In genomic region chr11:106723611-106724125, GRCm38 (mm10) we compare ENCODE assay signal across 11 mouse cellular contexts. TPM values are rescaled to one million over a fixed set of nuclear protein-coding genes. Genes with fewer than 3 reads are reported as not detected.
DNase-seq lines count a peak whose midpoint lies in the region; ATAC-seq and TF ChIP-seq lines count a peak whose summit lies in the region.
"Had no signal": no experiment of that assay in that cellular context is flagged by ENCODE, and none has a peak within 500 bp of the region (broad histone marks: within the 10 kb centered on the region; RNA-seq: fewer than 3 reads in every experiment).

No protein-coding gene starts in this region.

- no peak overlapping the region for H3K4me3 ChIP-seq in intestine, embryonic 15.5 days (replicated peaks)
- no peak overlapping the region for H3K4me3 ChIP-seq in intestine, postnatal 0 days (ENCODE audit: low read depth, low read length)
- H3K4me3 ChIP-seq in ES-Bruce4 (ENCODE audit: low read depth, low read length): peak overlapping the region; percentile 89
- H3K4me3 ChIP-seq in hindbrain, embryonic 16.5 days (ENCODE audit: low read length): no peak overlapping the region
- H3K4me3 ChIP-seq in forebrain, embryonic 10.5 days: no peak overlapping the region
- H3K4me3 ChIP-seq: limb, embryonic 15.5 days had no signal

- H3K4me2 ChIP-seq in intestine, embryonic 15.5 days (replicated peaks): peak overlapping the region; percentile 3; the same call in 1 of the 2 replicates
- H3K4me2 ChIP-seq in intestine, postnatal 0 days (replicated peaks; ENCODE audit: low read depth): no peak overlapping the region
- H3K4me2 ChIP-seq in hindbrain, embryonic 16.5 days (ENCODE audit: low read length): peak overlapping the region; percentile 22; the same call in 1 of the 2 replicates
- H3K4me2 ChIP-seq: limb, embryonic 15.5 days had no signal

- H3K27me3 ChIP-seq in intestine, embryonic 15.5 days (replicated peaks): no peaks in the 10 kb centered on the region
- no peaks in the 10 kb centered on the region for H3K27me3 ChIP-seq in intestine, postnatal 0 days (replicated peaks; ENCODE audit: control insufficient read depth, insufficient read depth, low read length)
- no peaks in the 10 kb centered on the region for H3K27me3 ChIP-seq in ES-Bruce4 (ENCODE audit: control insufficient read depth, insufficient read depth, low read length, poor library complexity, severe bottlenecking)
- no peaks in the 10 kb centered on the region for H3K27me3 ChIP-seq in hindbrain, embryonic 16.5 days (replicated peaks; ENCODE audit: control insufficient read depth, insufficient read depth, low read length)
- H3K27me3 ChIP-seq in forebrain, embryonic 10.5 days (ENCODE audit: poor library complexity, severe bottlenecking): no peaks in the 10 kb centered on the region
- H3K27me3 ChIP-seq: limb, embryonic 15.5 days had no signal

- no peaks in the 10 kb centered on the region for H3K36me3 ChIP-seq in intestine, embryonic 15.5 days
- no peaks in the 10 kb centered on the region for H3K36me3 ChIP-seq in intestine, postnatal 0 days (ENCODE audit: control insufficient read depth, insufficient read depth)
- no peaks in the 10 kb centered on the region for H3K36me3 ChIP-seq in ES-Bruce4 (ENCODE audit: control insufficient read depth, insufficient read depth, low read length, poor library complexity, severe bottlenecking)
- H3K36me3 ChIP-seq in hindbrain, embryonic 16.5 days (ENCODE audit: control insufficient read depth, insufficient read depth, low read length): no peaks in the 10 kb centered on the region
- H3K36me3 ChIP-seq in forebrain, embryonic 10.5 days (replicated peaks): no peaks in the 10 kb centered on the region
- H3K36me3 ChIP-seq: limb, embryonic 15.5 days had no signal

- no peak for TF ChIP-seq EP300 in ES-Bruce4 (IDR thresholded peaks at IDR 0.05; ENCODE audit: insufficient read depth, low read depth, low read length)

- no peak overlapping the region for H3K9ac ChIP-seq in intestine, embryonic 15.5 days
- H3K9ac ChIP-seq in intestine, postnatal 0 days (ENCODE audit: low read depth, low read length): no peak overlapping the region
- peak overlapping the region; percentile 88 for H3K9ac ChIP-seq in ES-Bruce4 (ENCODE audit: low read depth, poor library complexity, severe bottlenecking)
- H3K9ac ChIP-seq in hindbrain, embryonic 16.5 days (ENCODE audit: low read depth, low read length): no peak overlapping the region
- H3K9ac ChIP-seq: limb, embryonic 15.5 days had no signal

- no peak for ATAC-seq in intestine, embryonic 15.5 days
- no peak for ATAC-seq in intestine, postnatal 0 days
- ATAC-seq in hindbrain, embryonic 16.5 days: no peak
- ATAC-seq: forebrain, embryonic 16.5 days had no signal

- peaks cover 13% of the 10 kb centered on the region; the same call in 1 of the 2 replicates for H3K4me1 ChIP-seq in intestine, embryonic 15.5 days (replicated peaks)
- peaks cover 4% of the 10 kb centered on the region; the same call in 1 of the 2 replicates for H3K4me1 ChIP-seq in intestine, postnatal 0 days (replicated peaks; ENCODE audit: control insufficient read depth, insufficient read depth, low read length)
- H3K4me1 ChIP-seq in ES-Bruce4 (ENCODE audit: control insufficient read depth, insufficient read depth, low read length): no peaks in the 10 kb centered on the region
- no peaks in the 10 kb centered on the region for H3K4me1 ChIP-seq in hindbrain, embryonic 16.5 days (ENCODE audit: control insufficient read depth, insufficient read depth, low read depth, low read length)
- peaks cover 24% of the 10 kb centered on the region for H3K4me1 ChIP-seq in forebrain, embryonic 10.5 days

- no peak for TF ChIP-seq POLR2A in ES-Bruce4 (IDR thresholded peaks at IDR 0.05; ENCODE audit: insufficient read depth, low read length)

- no peak for TF ChIP-seq CTCF in intestine, postnatal 0 days (IDR thresholded peaks at IDR 0.05; ENCODE audit: low read depth)
- TF ChIP-seq CTCF in ES-Bruce4 (IDR thresholded peaks at IDR 0.05; ENCODE audit: low read depth, low read length): no peak

- WGBS in intestine, embryonic 15.5 days: 75% methylated on average over 15 of the region's 15 CpGs
- 70% methylated on average over 15 of the region's 15 CpGs for WGBS in intestine, postnatal 0 days
- 76% methylated on average over 15 of the region's 15 CpGs for WGBS in hindbrain, embryonic 16.5 days
- 78% methylated on average over 15 of the region's 15 CpGs for WGBS in forebrain, embryonic 10.5 days

- no peak overlapping the region for H3K27ac ChIP-seq in intestine, embryonic 15.5 days
- H3K27ac ChIP-seq in intestine, postnatal 0 days (ENCODE audit: low read depth, low read length): no peak overlapping the region
- H3K27ac ChIP-seq in ES-Bruce4 (ENCODE audit: insufficient read depth, low read length): peak overlapping the region; percentile 98
- no peak overlapping the region for H3K27ac ChIP-seq in hindbrain, embryonic 16.5 days (ENCODE audit: low read depth, low read length)
- H3K27ac ChIP-seq in forebrain, embryonic 10.5 days: no peak overlapping the region
- H3K27ac ChIP-seq: limb, embryonic 15.5 days had no signal

- peak; percentile 93 for DNase-seq in R1 (ENCODE audit: low read depth, low spot score)
- DNase-seq in adrenal gland, postnatal 25 days: no peak
- no peak for DNase-seq in frontal cortex, postnatal 10 days (ENCODE audit: low spot score in 2 of 2)
- no peak for DNase-seq in forebrain, embryonic 10.5 days (ENCODE audit: extremely low spot score, low spot score)
- DNase-seq: embryo, embryonic 11 days had no signal

- H3K9me3 ChIP-seq in intestine, embryonic 15.5 days: no peaks in the 10 kb centered on the region
- no peaks in the 10 kb centered on the region for H3K9me3 ChIP-seq in intestine, postnatal 0 days (ENCODE audit: control insufficient read depth)
- no peaks in the 10 kb centered on the region for H3K9me3 ChIP-seq in ES-Bruce4 (replicated peaks; ENCODE audit: control insufficient read depth, insufficient read depth, low read length, poor library complexity, severe bottlenecking)
- H3K9me3 ChIP-seq in hindbrain, embryonic 16.5 days (ENCODE audit: control insufficient read depth, low read length): no peaks in the 10 kb centered on the region
- no peaks in the 10 kb centered on the region for H3K9me3 ChIP-seq in forebrain, embryonic 10.5 days
- H3K9me3 ChIP-seq: limb, embryonic 15.5 days had no signal

RNA-seq across cellular contexts. Expression of gene Pecam1, which starts 26.8 kb away (rescaled TPM):
- polyA plus RNA-seq in intestine, embryonic 15.5 days (2015; fragmentation: Nextera tagmentation; extraction: Ambion mirVana): 46.5 and 49.3 TPM in 2 replicates
- 25.9 and 26.1 TPM in 2 replicates for polyA plus RNA-seq in intestine, postnatal 0 days (2015; fragmentation: Nextera tagmentation; extraction: Ambion mirVana)
- 21.6 and 24.3 TPM in 2 replicates for polyA plus RNA-seq in ES-Bruce4 (2011; ENCODE audit: insufficient read depth, insufficient read length, low read depth, missing spikeins)
- polyA plus RNA-seq in hindbrain, embryonic 16.5 days (2015; fragmentation: Nextera tagmentation; extraction: Ambion mirVana): 16.4 and 21.0 TPM in 2 replicates
- total RNA-seq in adrenal gland, postnatal 25 days (2021): 76.1 and 90.7 TPM in 2 replicates
- 16.0 and 16.9 TPM in 2 replicates for polyA plus RNA-seq in forebrain, embryonic 10.5 days (2016; fragmentation: Nextera tagmentation; extraction: Ambion mirVana)

RNA-seq across cellular contexts. Expression of gene Milr1, which starts 27.4 kb away (rescaled TPM):
- 2.0 TPM in 2 replicates for polyA plus RNA-seq in intestine, embryonic 15.5 days (2015; fragmentation: Nextera tagmentation; extraction: Ambion mirVana)
- 1.3 and 1.9 TPM in 2 replicates for polyA plus RNA-seq in intestine, postnatal 0 days (2015; fragmentation: Nextera tagmentation; extraction: Ambion mirVana)
- polyA plus RNA-seq in ES-Bruce4 (2011; ENCODE audit: insufficient read depth, insufficient read length, low read depth, missing spikeins): 0.40 and 1.2 TPM in 2 replicates
- polyA plus RNA-seq in hindbrain, embryonic 16.5 days (2015; fragmentation: Nextera tagmentation; extraction: Ambion mirVana): 0.42 and 0.56 TPM in 2 replicates
- total RNA-seq in adrenal gland, postnatal 25 days (2021): 0.52 and 0.71 TPM in 2 replicates
- polyA plus RNA-seq in forebrain, embryonic 10.5 days (2016; fragmentation: Nextera tagmentation; extraction: Ambion mirVana): 0.81 and 1.00 TPM in 2 replicates

RNA-seq across cellular contexts. Expression of gene Polg2, which starts 55.7 kb away (rescaled TPM):
- polyA plus RNA-seq in intestine, embryonic 15.5 days (2015; fragmentation: Nextera tagmentation; extraction: Ambion mirVana): 11.7 and 11.9 TPM in 2 replicates
- 12.9 and 13.3 TPM in 2 replicates for polyA plus RNA-seq in intestine, postnatal 0 days (2015; fragmentation: Nextera tagmentation; extraction: Ambion mirVana)
- polyA plus RNA-seq in ES-Bruce4 (2011; ENCODE audit: insufficient read depth, insufficient read length, low read depth, missing spikeins): 11.9 and 12.3 TPM in 2 replicates
- polyA plus RNA-seq in hindbrain, embryonic 16.5 days (2015; fragmentation: Nextera tagmentation; extraction: Ambion mirVana): 9.1 and 9.9 TPM in 2 replicates
- total RNA-seq in adrenal gland, postnatal 25 days (2021): 7.1 and 8.4 TPM in 2 replicates
- 10.1 and 10.9 TPM in 2 replicates for polyA plus RNA-seq in forebrain, embryonic 10.5 days (2016; fragmentation: Nextera tagmentation; extraction: Ambion mirVana)
